Mouse (Mus musculus) hindbrain, embryonic 15.5 days (tissue): ENCODE measurements at regions not wholly inside any gene's neighbourhood (a gene's known extent, or its start where the extent isn't known, plus 50 kb on each side); places are given as distances from the start of the nearest gene placed in this dataset.
A peak's percentile ranks its signal among the peaks of the same experiment; 100 is the strongest.
"Not testable (repeated sequence)": the region's sequence is repeated elsewhere in the genome, so short reads cannot be mapped to it uniquely, and the experiment has no call there.

Experiments
- ATAC-seq: fragments of 200-750 bp; cut with Nextera tagmentation; 2 replicates; pipeline ENCODE4 v1.8.0; 2017; ENCODE audit warnings: low read depth, moderate number of reproducible peaks, moderate TSS enrichment; ENCODE audit not compliant: low FRiP score
- H3K27ac ChIP-seq: fragments of 300-500 bp; sonication (generic); replicated peaks from 2 replicates; pipeline ENCODE4 v1.5.1; 2015; ENCODE audit warnings: mild to moderate bottlenecking, inconsistent platforms
- H3K27me3 ChIP-seq: fragments of 300-500 bp; sonication (generic); 2 replicates; pipeline ENCODE4 v1.6.1; 2015; ENCODE audit warnings: control low read depth, inconsistent platforms
- H3K36me3 ChIP-seq: fragments of 300-500 bp; sonication (generic); 2 replicates; pipeline ENCODE4 v1.6.1; 2015; ENCODE audit warnings: control low read depth, inconsistent platforms
- H3K4me1 ChIP-seq: fragments of 300-500 bp; sonication (generic); replicated peaks from 2 replicates; pipeline ENCODE4 v1.6.1; 2015; ENCODE audit warnings: control low read depth, inconsistent platforms
- H3K4me2 ChIP-seq: fragments of 300-500 bp; sonication (generic); 2 replicates; pipeline ENCODE4 v1.6.1; 2015; ENCODE audit warnings: moderate library complexity, mild to moderate bottlenecking, inconsistent platforms
- H3K4me3 ChIP-seq: fragments of 300-500 bp; sonication (generic); 2 replicates; pipeline ENCODE4 v1.5.1; 2015; ENCODE audit warnings: mild to moderate bottlenecking, inconsistent platforms
- H3K9ac ChIP-seq: fragments of 300-500 bp; sonication (generic); 2 replicates; pipeline ENCODE4 v1.6.1; 2015; ENCODE audit warnings: inconsistent platforms
- H3K9me3 ChIP-seq: fragments of 300-500 bp; sonication (generic); 2 replicates; pipeline ENCODE4 v1.6.1; 2016; ENCODE audit warnings: control low read depth, inconsistent platforms
- WGBS: fragments of 180-500 bp; shearing (Covaris S2); methylation state at CpG from one replicate; pipeline ENCODE4 v1.1.7; 2015; 5-methylcytosine and 5-hydroxymethylcytosine counted together

DNA sequence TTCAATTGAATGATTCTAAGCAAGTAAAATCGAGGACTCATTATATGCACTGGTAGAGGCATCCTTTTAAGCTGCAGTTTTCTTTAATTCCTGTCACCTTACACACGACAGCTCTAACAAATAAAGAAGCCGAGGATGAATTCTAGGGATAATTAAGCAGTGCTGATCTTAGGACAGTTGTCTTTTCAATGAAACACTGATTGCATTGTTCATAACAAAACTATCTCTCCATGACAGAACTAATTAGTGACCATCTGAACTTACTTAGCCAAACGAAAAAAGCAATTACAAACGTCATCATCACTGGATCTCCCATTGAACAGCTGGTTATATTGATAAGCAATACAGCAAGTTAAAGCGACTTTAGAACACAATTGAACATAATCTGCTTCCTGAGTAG is 1579.7 kb upstream of the G6pd2 start:
- Histone ChIP-seq H3K36me3 (no peaks in the 10 kb centered on the region), H3K9ac (no peak overlapping the region), H3K27me3 (no peaks in the 10 kb centered on the region), H3K4me2 (no peak overlapping the region), H3K27ac (no peak overlapping the region), H3K4me1 (no peaks in the 10 kb centered on the region), H3K4me3 (no peak overlapping the region), H3K9me3 (no peaks in the 10 kb centered on the region)
- ATAC-seq: no peak
- 39% methylated on average over 6 of the region's 6 CpGs for WGBS

- H3K36me3 ChIP-seq, H3K9me3 ChIP-seq, H3K27ac ChIP-seq, H3K27me3 ChIP-seq, H3K9ac ChIP-seq, H3K4me1 ChIP-seq: not testable (repeated sequence)
- Histone ChIP-seq H3K4me3 (0 out of 2 replicates have a peak overlapping the region, but pooled peaks have one; percentile 18), H3K4me2 (peak overlapping the region; percentile 46)
- ATAC-seq: peak; percentile 82
- 13% methylated on average over 29 of the region's 30 CpGs for WGBS
Measured at GRCm38 (mm10) chr5:60231232-60231891, 1577.3 kb upstream of the G6pd2 start.

- H3K36me3 ChIP-seq: no peaks in the 10 kb centered on the region
- H3K27me3 ChIP-seq: no peaks in the 10 kb centered on the region
- 80% methylated on average over 2 of the region's 2 CpGs for WGBS
- H3K27ac ChIP-seq: no peak overlapping the region
- H3K9me3 ChIP-seq: no peaks in the 10 kb centered on the region
- no peak overlapping the region for H3K4me2 ChIP-seq
- ATAC-seq: no peak
- no peak overlapping the region for H3K9ac ChIP-seq
- H3K4me3 ChIP-seq: no peak overlapping the region
- H3K4me1 ChIP-seq: no peaks in the 10 kb centered on the region
Measured at GRCm38 (mm10) chr5:60244185-60244584, 1564.4 kb upstream of the G6pd2 start.

GRCm38 (mm10) chr5:60276696-60277095 is 1531.9 kb upstream of the G6pd2 start:
- no peaks in the 10 kb centered on the region for H3K27me3 ChIP-seq
- no peak overlapping the region for H3K4me3 ChIP-seq
- no peak overlapping the region for H3K27ac ChIP-seq
- WGBS: 81% methylated on average over 2 of the region's 2 CpGs
- H3K4me2 ChIP-seq: no peak overlapping the region
- H3K4me1 ChIP-seq: no peaks in the 10 kb centered on the region
- no peak for ATAC-seq
- no peaks in the 10 kb centered on the region for H3K36me3 ChIP-seq
- H3K9me3 ChIP-seq: no peaks in the 10 kb centered on the region
- H3K9ac ChIP-seq: no peak overlapping the region
